Mouse (Mus musculus): ENCODE measurements around the gene Cox7b2. TPM values are rescaled to one million over a fixed set of nuclear protein-coding genes. Genes with fewer than 3 reads are reported as not detected.

Gene Cox7b2
- polyA plus RNA-seq, 1 experiment from 2014 or later: not detected

Other genes with a start within 250 kb of the Cox7b2 start
- 1.1 and 1.8 TPM in 2 replicates for gene Gabrb1, start 109.9 kb upstream of the Cox7b2 start, polyA plus RNA-seq (2016; fragmentation: Nextera tagmentation; extraction: Ambion mirVana)
- 5.8 and 6.8 TPM in 2 replicates for gene Gabra4, start 110.1 kb upstream of the Cox7b2 start, polyA plus RNA-seq (2016; fragmentation: Nextera tagmentation; extraction: Ambion mirVana)